In the genomic region with DNA sequence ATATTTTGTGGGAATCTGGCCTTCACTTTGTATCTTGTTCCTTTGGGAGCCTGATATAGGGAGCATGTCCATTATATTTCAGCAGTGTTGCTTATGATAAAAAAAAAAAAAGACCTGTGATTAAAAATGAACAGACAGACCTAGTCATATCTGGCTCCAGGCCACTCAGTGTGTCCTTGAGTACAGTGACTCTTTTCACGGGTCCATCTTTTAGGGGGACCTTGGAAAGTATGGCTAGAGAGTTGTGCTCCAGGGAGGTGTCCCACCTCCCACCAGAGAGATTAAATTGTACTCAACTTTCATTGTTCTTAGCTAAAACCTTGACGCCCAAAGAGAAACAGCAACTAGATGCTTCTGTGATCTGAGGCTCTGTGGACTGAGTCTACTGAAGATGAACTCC, we compare ENCODE assay signal across 20 mouse cellular contexts. TPM values are rescaled to one million over a fixed set of nuclear protein-coding genes. Genes with fewer than 3 reads are reported as not detected.
DNase-seq lines count a peak whose midpoint lies in the region; ATAC-seq lines count a peak whose summit lies in the region.
"Had no signal": no experiment of that assay in that cellular context is flagged by ENCODE, and none has a peak within 500 bp of the region (broad histone marks: within the 10 kb centered on the region; RNA-seq: fewer than 3 reads in every experiment).

No protein-coding gene starts in this region.

- no peaks in the 10 kb centered on the region for H3K9me3 ChIP-seq in heart, embryonic 11.5 days (replicated peaks; ENCODE audit: control insufficient read depth, low read length)
- no peaks in the 10 kb centered on the region for H3K9me3 ChIP-seq in forebrain, embryonic 12.5 days
- H3K9me3 ChIP-seq: embryonic facial prominence, embryonic 10.5 days; embryonic facial prominence, embryonic 12.5 days; forebrain, embryonic 15.5 days had no signal

- H3K27ac ChIP-seq in heart, embryonic 11.5 days (ENCODE audit: low read depth, low read length): no peak overlapping the region
- no peak overlapping the region for H3K27ac ChIP-seq in forebrain, embryonic 12.5 days
- H3K27ac ChIP-seq: embryonic facial prominence, embryonic 10.5 days; embryonic facial prominence, embryonic 12.5 days; forebrain, embryonic 15.5 days had no signal

- H3K4me2 ChIP-seq in heart, embryonic 11.5 days: no peak overlapping the region
- H3K4me2 ChIP-seq in forebrain, embryonic 12.5 days: no peak overlapping the region
- H3K4me2 ChIP-seq: embryonic facial prominence, embryonic 12.5 days; forebrain, embryonic 15.5 days had no signal

- H3K4me3 ChIP-seq in heart, embryonic 11.5 days (ENCODE audit: low read depth, low read length): no peak overlapping the region
- H3K4me3 ChIP-seq in forebrain, embryonic 12.5 days (replicated peaks): no peak overlapping the region
- H3K4me3 ChIP-seq: embryonic facial prominence, embryonic 10.5 days; embryonic facial prominence, embryonic 12.5 days; forebrain, embryonic 15.5 days had no signal

- 72% methylated on average over 2 of the region's 2 CpGs for WGBS in heart, embryonic 11.5 days (ENCODE audit: insufficient replicate concordance)
- 81% methylated on average over 2 of the region's 2 CpGs for WGBS in forebrain, embryonic 12.5 days

- no peak for ATAC-seq in heart, embryonic 11.5 days (replicated peaks; ENCODE audit: insufficient number of reproducible peaks, low FRiP score, low TSS enrichment)
- no peak for ATAC-seq in forebrain, embryonic 12.5 days (ENCODE audit: low FRiP score)
- ATAC-seq: forebrain, embryonic 15.5 days; forebrain, postnatal 0 days had no signal

- H3K9ac ChIP-seq in heart, embryonic 11.5 days (ENCODE audit: low read depth, low read length): no peak overlapping the region
- no peak overlapping the region for H3K9ac ChIP-seq in forebrain, embryonic 12.5 days
- H3K9ac ChIP-seq: embryonic facial prominence, embryonic 12.5 days; forebrain, embryonic 15.5 days; forebrain, postnatal 0 days had no signal

- H3K4me1 ChIP-seq in heart, embryonic 11.5 days (ENCODE audit: control insufficient read depth, insufficient read depth, low read length): no peaks in the 10 kb centered on the region
- no peaks in the 10 kb centered on the region for H3K4me1 ChIP-seq in forebrain, embryonic 12.5 days
- H3K4me1 ChIP-seq: embryonic facial prominence, embryonic 12.5 days had no signal

- H3K36me3 ChIP-seq in heart, embryonic 11.5 days (ENCODE audit: control insufficient read depth, insufficient read depth, low read length): no peaks in the 10 kb centered on the region
- no peaks in the 10 kb centered on the region for H3K36me3 ChIP-seq in forebrain, embryonic 12.5 days (replicated peaks)
- H3K36me3 ChIP-seq: embryonic facial prominence, embryonic 10.5 days; embryonic facial prominence, embryonic 12.5 days; forebrain, embryonic 15.5 days had no signal

- peak; percentile 36 for DNase-seq in adrenal gland, adult 2 months
- no peak for DNase-seq in adrenal gland, adult 18-20 months (ENCODE audit: low spot score in 2 of 2)
- peak; percentile 63 for DNase-seq in heart, adult 11 months
- DNase-seq in ovary, adult 18-20 months (ENCODE audit: low spot score): peak; percentile 23
- DNase-seq in ovary, postnatal 36 days (ENCODE audit: low spot score): no peak
- DNase-seq in testis, postnatal 14 days (ENCODE audit: low spot score): peak; percentile 77
- DNase-seq: adrenal gland, postnatal 25 days; cerebellum, adult 11 months; cerebellum, adult 18-20 months; cerebellum, adult 8-10 months; cerebellum, adult 9-11 months; cerebellum, postnatal 14 days; cerebellum, postnatal 36 days; forebrain, postnatal 0 days had no signal

- H3K27me3 ChIP-seq in heart, embryonic 11.5 days (ENCODE audit: control insufficient read depth, insufficient read depth, low read length): no peaks in the 10 kb centered on the region
- no peaks in the 10 kb centered on the region for H3K27me3 ChIP-seq in forebrain, embryonic 12.5 days
- H3K27me3 ChIP-seq: embryonic facial prominence, embryonic 12.5 days; forebrain, embryonic 15.5 days had no signal

RNA-seq across cellular contexts. Expression of gene Erg28, which starts 30.3 kb away (rescaled TPM):
- total RNA-seq in adrenal gland, adult 2 months (2021): 10 to 100 TPM; 34.9 to 38.2 TPM
- polyA plus RNA-seq in adrenal gland, adult 2 months (2012; rRNA removed): 18.6 and 21.2 TPM in 2 replicates
- total RNA-seq in adrenal gland, adult 18-20 months (2021): 10 to 100 TPM; 26.9 to 29.4 TPM
- polyA plus RNA-seq in heart, embryonic 11.5 days (2014; fragmentation: Nextera tagmentation; extraction: Ambion mirVana): 90.0 and 94.5 TPM in 2 replicates
- polyA plus RNA-seq in forebrain, embryonic 12.5 days (2016; fragmentation: Nextera tagmentation; extraction: Ambion mirVana): 97.7 and 104 TPM in 2 replicates

RNA-seq across cellular contexts. Expression of gene Ttll5, which starts 30.4 kb away (rescaled TPM):
- total RNA-seq in adrenal gland, adult 2 months (2021): 10 to 100 TPM; 26.1 to 27.4 TPM
- 10.9 and 12.5 TPM in 2 replicates for polyA plus RNA-seq in adrenal gland, adult 2 months (2012; rRNA removed)
- total RNA-seq in adrenal gland, adult 18-20 months (2021): 10 to 100 TPM; 19.2 to 20.2 TPM
- 12.6 and 16.2 TPM in 2 replicates for polyA plus RNA-seq in heart, embryonic 11.5 days (2014; fragmentation: Nextera tagmentation; extraction: Ambion mirVana)
- polyA plus RNA-seq in forebrain, embryonic 12.5 days (2016; fragmentation: Nextera tagmentation; extraction: Ambion mirVana): 12.3 and 17.3 TPM in 2 replicates

RNA-seq across cellular contexts. Expression of gene Flvcr2, which starts 47.8 kb away (rescaled TPM):
- total RNA-seq in adrenal gland, adult 2 months (2021): 1 to 10 TPM; 3.7 to 5.2 TPM
- 2.3 and 2.4 TPM in 2 replicates for polyA plus RNA-seq in adrenal gland, adult 2 months (2012; rRNA removed)
- 1 to 10 TPM; 4.1 to 4.3 TPM for total RNA-seq in adrenal gland, adult 18-20 months (2021)
- 5.8 and 6.9 TPM in 2 replicates for polyA plus RNA-seq in heart, embryonic 11.5 days (2014; fragmentation: Nextera tagmentation; extraction: Ambion mirVana)
- polyA plus RNA-seq in forebrain, embryonic 12.5 days (2016; fragmentation: Nextera tagmentation; extraction: Ambion mirVana): 1.4 and 1.5 TPM in 2 replicates
- total RNA-seq: MEL had no signal

Comparison
In these comparisons a context has a peak if more than half of its experiments do, and no peak if none do; other contexts are left out.
1. DNase-seq: peak in adrenal gland, adult 2 months (single experiment), heart, adult 11 months (single experiment), ovary, adult 18-20 months (single experiment) and testis, postnatal 14 days (single experiment); none in adrenal gland, adult 18-20 months (0 of 2) and ovary, postnatal 36 days (single experiment).